Mouse (Mus musculus) E14TG2a.4 (cell line): ENCODE measurements around the gene Zdhhc6.

ENCODE experiments used
- H3K27me3 ChIP-seq: 2 replicates; pipeline ENCODE4 v1.6.1; 2014; ENCODE audit warnings: low read length, control low read depth; ENCODE audit not compliant: insufficient read depth
- H3K36me3 ChIP-seq: 2 replicates; pipeline ENCODE4 v1.6.1; 2014; ENCODE audit warnings: low read length, control low read depth; ENCODE audit not compliant: insufficient read depth
- H3K4me1 ChIP-seq: replicated peaks from 2 replicates; pipeline ENCODE4 v1.6.1; 2014; ENCODE audit warnings: low read depth, low read length, control low read depth
- H3K4me3 ChIP-seq: replicated peaks from 2 replicates; pipeline ENCODE4 v1.5.1; 2014; ENCODE audit warnings: mild to moderate bottlenecking, low read length
- H3K9me3 ChIP-seq: 2 replicates; pipeline ENCODE4 v1.6.1; 2014; ENCODE audit warnings: low read length, control low read depth
- CTCF ChIP-seq: conservative IDR thresholded peaks from 2 replicates; pipeline ENCODE4 v1.5.1; 2014; ENCODE audit warnings: low read length
- NANOG ChIP-seq: IDR thresholded peaks from 2 replicates; pipeline ENCODE4 v1.6.1; 2014; ENCODE audit warnings: borderline replicate concordance, low read length, mixed read lengths
- POU5F1 ChIP-seq: IDR thresholded peaks from 2 replicates; pipeline ENCODE4 v1.6.1; 2014; ENCODE audit warnings: low read length, borderline replicate concordance

Gene Zdhhc6

DNA sequence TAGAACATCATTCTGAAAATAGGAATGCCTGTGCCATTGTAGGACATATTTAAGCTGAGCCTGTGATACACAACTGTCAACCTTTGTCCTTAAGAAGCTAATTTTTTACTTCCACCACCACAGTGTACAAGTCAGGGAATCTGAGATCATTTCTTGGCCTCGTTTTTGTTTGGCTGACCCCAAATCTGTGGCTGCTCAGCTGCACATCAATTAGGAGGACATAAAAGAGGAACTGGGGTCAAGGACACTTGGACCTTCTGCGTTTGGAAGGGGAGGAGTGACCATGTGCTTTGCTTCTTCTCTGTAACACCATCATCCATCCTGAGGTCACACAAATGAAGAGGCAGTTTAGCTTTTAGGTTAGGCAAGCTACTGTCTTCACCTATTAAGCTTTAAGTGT, 79.8 kb downstream of the Zdhhc6 start:
- H3K9me3 ChIP-seq, result no peaks in the 10 kb centered on the region
- peaks cover 3% of the 10 kb centered on the region for H3K4me1 ChIP-seq
- H3K27me3 ChIP-seq, result 0 out of 2 replicates have a peak, but pooled peaks cover 3% of the 10 kb centered on the region
- no peak overlapping the region for H3K4me3 ChIP-seq
- TF ChIP-seq POU5F1 (no peak), CTCF (no peak), NANOG (no peak)
- no peaks in the 10 kb centered on the region for H3K36me3 ChIP-seq

DNA sequence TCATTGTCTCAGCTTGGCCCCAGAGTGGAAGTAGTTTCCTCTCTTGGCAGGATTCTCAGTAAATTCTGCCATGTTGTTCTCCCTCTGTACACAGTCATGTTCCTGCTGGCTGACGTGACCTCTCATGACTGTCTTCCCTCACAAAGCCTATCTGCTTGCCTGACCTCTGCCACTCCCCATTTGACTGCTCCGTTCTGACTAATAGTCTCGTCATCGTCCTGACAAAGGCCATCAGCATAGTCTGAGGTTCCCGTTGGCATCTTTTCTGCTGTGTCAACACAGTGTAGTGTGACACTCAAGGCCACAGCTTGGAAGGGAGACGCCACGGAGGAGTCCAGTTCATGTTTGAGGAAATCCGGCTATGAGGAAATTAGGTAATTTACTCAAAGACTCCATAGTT, 83.7 kb downstream of the Zdhhc6 start:
- H3K27me3 ChIP-seq, result peaks cover 10% of the 10 kb centered on the region
- H3K4me1 ChIP-seq, result peaks cover 9% of the 10 kb centered on the region
- peaks cover 8% of the 10 kb centered on the region; the same call in 1 of the 2 replicates for H3K9me3 ChIP-seq
- TF ChIP-seq POU5F1 (no peak), CTCF (no peak), NANOG (no peak)
- no peaks in the 10 kb centered on the region for H3K36me3 ChIP-seq
- no peak overlapping the region for H3K4me3 ChIP-seq

DNA sequence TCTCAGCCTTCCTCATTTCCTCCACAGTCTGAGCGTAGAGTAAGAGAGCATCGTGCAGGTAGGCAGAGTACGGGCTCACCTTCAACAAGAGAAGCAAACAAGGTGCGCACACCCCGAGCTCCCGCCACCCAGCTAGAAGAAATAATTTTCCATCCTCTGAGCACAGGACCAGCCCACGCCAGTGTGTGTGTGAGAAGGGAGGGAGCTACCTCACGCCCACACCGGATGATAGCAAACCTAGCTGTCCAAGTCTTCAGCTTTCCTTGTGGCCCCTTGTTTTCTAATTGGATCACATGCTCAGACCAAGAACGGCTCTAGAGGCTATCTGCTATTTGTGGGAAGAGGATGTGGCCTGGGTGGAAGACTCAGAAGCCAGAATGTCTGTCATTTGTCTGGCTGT, 84.8 kb downstream of the Zdhhc6 start:
- Histone ChIP-seq H3K4me1 (peaks cover 19% of the 10 kb centered on the region), H3K27me3 (peaks cover 10% of the 10 kb centered on the region), H3K9me3 (peaks cover 11% of the 10 kb centered on the region; the same call in 1 of the 2 replicates), H3K36me3 (no peaks in the 10 kb centered on the region), H3K4me3 (no peak overlapping the region)
- TF ChIP-seq POU5F1 (no peak), NANOG (no peak), CTCF (no peak)

DNA sequence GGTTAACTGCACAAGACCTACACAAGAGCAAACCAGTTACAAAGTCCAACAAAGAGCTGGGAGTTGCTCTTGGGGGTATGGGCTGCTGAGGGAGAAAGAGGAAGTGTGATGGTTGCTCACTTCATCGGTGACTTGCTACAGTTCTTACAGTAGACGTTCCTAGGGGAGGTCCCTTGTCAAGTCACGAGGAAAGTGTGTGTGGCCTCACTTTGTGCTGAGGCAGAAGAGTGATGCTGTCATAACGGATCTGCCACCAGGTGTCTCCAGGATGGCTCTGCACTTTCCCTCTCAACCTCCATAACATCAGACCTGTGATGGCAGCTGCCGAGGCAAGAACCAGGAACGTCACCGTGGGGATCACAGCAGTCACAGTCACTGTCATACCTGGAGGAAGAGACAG, 88.7 kb downstream of the Zdhhc6 start:
- peaks cover 55% of the 10 kb centered on the region for H3K4me1 ChIP-seq
- peaks cover 11% of the 10 kb centered on the region; the same call in 1 of the 2 replicates for H3K9me3 ChIP-seq
- no peaks in the 10 kb centered on the region for H3K36me3 ChIP-seq
- H3K4me3 ChIP-seq, result no peak overlapping the region
- H3K27me3 ChIP-seq, result peaks cover 18% of the 10 kb centered on the region
- TF ChIP-seq CTCF (no peak), NANOG (no peak), POU5F1 (no peak)

DNA sequence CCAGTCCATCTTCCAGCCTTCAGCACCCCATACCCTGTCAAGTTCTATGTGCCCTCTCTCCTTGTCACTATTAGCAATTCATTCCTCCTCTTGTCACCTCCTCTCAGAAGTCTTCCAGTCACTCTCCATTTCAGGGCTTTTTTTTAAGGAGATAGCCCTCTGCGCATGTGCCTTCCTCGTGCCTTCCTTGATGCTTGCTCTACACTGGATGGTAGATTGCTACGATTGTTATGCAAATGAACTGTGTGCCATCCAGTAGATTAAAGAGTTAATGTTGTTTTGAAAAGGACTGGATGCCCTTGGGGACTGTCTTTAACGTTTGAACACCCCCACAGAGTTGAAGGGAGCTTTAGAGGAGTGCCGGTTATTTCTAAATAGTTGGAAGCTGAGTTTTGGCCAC, 89.2 kb downstream of the Zdhhc6 start:
- Histone ChIP-seq H3K36me3 (no peaks in the 10 kb centered on the region), H3K4me3 (no peak overlapping the region), H3K9me3 (peaks cover 11% of the 10 kb centered on the region; the same call in 1 of the 2 replicates), H3K27me3 (peaks cover 18% of the 10 kb centered on the region), H3K4me1 (peaks cover 58% of the 10 kb centered on the region)
- TF ChIP-seq POU5F1, result no peak
- TF ChIP-seq CTCF, result no peak
- TF ChIP-seq NANOG, result no peak

DNA sequence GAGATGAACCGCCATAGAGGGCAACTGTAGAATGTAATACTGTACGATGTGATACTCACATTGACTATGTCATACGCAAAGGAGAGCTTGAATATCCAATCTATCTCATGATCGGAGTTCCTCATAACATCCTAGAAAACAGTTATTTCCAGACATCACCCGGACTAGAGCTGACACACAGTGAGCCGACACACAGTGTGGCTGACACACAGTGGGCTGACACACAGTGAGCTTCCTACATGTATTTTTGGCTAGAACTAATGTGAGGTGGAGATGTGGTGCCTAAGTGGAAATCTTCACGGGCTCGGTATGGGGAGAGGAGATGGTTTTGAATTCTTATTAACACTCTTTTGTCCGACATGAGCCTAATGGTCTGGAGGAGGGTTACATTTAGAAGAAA, 93.6 kb downstream of the Zdhhc6 start:
- no peak for TF ChIP-seq NANOG
- TF ChIP-seq CTCF, result no peak
- no peak for TF ChIP-seq POU5F1
- H3K36me3 ChIP-seq, result no peaks in the 10 kb centered on the region
- no peak overlapping the region for H3K4me3 ChIP-seq
- peaks cover 4% of the 10 kb centered on the region; the same call in 1 of the 2 replicates for H3K9me3 ChIP-seq
- H3K4me1 ChIP-seq, result peaks cover 66% of the 10 kb centered on the region
- H3K27me3 ChIP-seq, result peaks cover 22% of the 10 kb centered on the region
